11 mouse cellular contexts compared by ENCODE assay signal in the genomic region with DNA sequence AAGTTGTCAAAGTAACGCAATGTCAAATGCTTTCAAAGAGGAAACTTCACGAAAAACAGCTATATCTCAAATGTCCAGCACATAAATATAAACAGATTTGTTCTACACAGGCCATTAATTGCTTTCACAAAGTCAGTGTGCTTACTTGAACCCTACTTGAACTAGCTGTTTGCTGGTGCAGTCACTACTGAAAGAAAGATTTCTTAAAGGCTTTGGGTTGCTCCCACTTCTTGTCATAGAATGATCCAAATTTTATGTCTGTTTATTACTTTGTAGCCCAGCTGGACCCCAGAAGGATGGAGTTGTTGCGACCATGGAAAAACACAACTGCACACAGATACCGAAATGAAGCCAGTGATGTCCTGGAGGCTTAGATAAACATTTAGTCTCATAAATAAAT.
"Had no signal": no experiment of that assay in that cellular context is flagged by ENCODE, and none has a peak within 500 bp of the region (broad histone marks: within the 10 kb centered on the region; RNA-seq: fewer than 3 reads in every experiment).

No protein-coding gene starts in this region.

- H3K9me3 ChIP-seq: hindbrain, embryonic 13.5 days; limb, embryonic 13.5 days; liver, embryonic 12.5 days; midbrain, embryonic 12.5 days; stomach, embryonic 15.5 days had no signal

- DNase-seq: left cerebral cortex, postnatal 4 days; lung, postnatal 14 days; right cerebral cortex, postnatal 14 days; thymus, postnatal 4 days had no signal

- H3K4me2 ChIP-seq: hindbrain, embryonic 13.5 days; limb, embryonic 13.5 days; liver, embryonic 12.5 days; midbrain, embryonic 12.5 days; stomach, embryonic 15.5 days had no signal

- H3K27ac ChIP-seq: hindbrain, embryonic 13.5 days; hindbrain, postnatal 0 days; layer of hippocampus, adult 2 months; limb, embryonic 13.5 days; liver, embryonic 12.5 days; midbrain, embryonic 12.5 days; stomach, embryonic 15.5 days had no signal

- H3K36me3 ChIP-seq: hindbrain, embryonic 13.5 days; limb, embryonic 13.5 days; liver, embryonic 12.5 days; midbrain, embryonic 12.5 days; stomach, embryonic 15.5 days had no signal

- H3K9ac ChIP-seq: hindbrain, embryonic 13.5 days; limb, embryonic 13.5 days; liver, embryonic 12.5 days; midbrain, embryonic 12.5 days; stomach, embryonic 15.5 days had no signal

- H3K4me3 ChIP-seq: hindbrain, embryonic 13.5 days; layer of hippocampus, adult 2 months; limb, embryonic 13.5 days; liver, embryonic 12.5 days; midbrain, embryonic 12.5 days; stomach, embryonic 15.5 days had no signal

- H3K27me3 ChIP-seq: hindbrain, embryonic 13.5 days; limb, embryonic 13.5 days; liver, embryonic 12.5 days; midbrain, embryonic 12.5 days; stomach, embryonic 15.5 days had no signal

- ATAC-seq: hindbrain, postnatal 0 days; liver, embryonic 12.5 days had no signal

- H3K4me1 ChIP-seq: liver, embryonic 12.5 days; midbrain, embryonic 12.5 days; stomach, embryonic 15.5 days had no signal
